9 mouse cellular contexts compared by ENCODE assay signal in the genomic region with DNA sequence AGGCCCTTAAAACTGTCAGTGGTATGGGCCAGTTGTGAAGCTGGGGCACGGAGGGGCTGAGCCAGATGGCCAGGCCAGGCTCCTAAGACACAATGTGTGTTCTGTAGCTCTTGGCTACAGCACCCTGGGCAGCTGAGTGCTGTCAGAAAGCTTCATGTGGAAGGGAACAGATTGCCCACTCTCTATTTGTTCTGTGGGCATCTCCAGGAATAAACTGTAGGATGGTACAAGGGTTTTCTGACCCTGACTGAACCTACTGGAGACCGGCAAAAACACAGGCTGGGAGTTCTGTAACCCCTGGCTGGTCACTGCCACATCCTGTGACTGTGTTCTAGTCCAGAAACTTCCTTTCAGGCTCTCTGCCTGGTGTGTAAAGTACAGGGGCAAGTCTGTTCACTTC. TPM values are rescaled to one million over a fixed set of nuclear protein-coding genes. Genes with fewer than 3 reads are reported as not detected.
A peak's percentile ranks its signal among the peaks of the same experiment; 100 is the strongest.
DNase-seq lines count a peak whose midpoint lies in the region; TF ChIP-seq lines count a peak whose summit lies in the region.
"Had no signal": no experiment of that assay in that cellular context is flagged by ENCODE, and none has a peak within 500 bp of the region (broad histone marks: within the 10 kb centered on the region; RNA-seq: fewer than 3 reads in every experiment).

No protein-coding gene starts in this region.

- no peak for TF ChIP-seq CTCF in brain, embryonic 14.5 days (IDR thresholded peaks at IDR 0.05; ENCODE audit: borderline replicate concordance, extremely low read depth, insufficient read depth, insufficient read length)

- DNase-seq in layer of hippocampus, adult 18-20 months (ENCODE audit: low spot score in 2 of 2): peak; percentile 17 to 51
- DNase-seq in layer of hippocampus, postnatal 25 days (ENCODE audit: extremely low spot score in 1 of 2, low spot score in 1 of 2): no peak
- DNase-seq in MN1 (ENCODE audit: low spot score): peak; percentile 34
- DNase-seq in brain, embryonic 14.5 days (ENCODE audit: low read depth): peak; percentile 17
- DNase-seq in cerebellum, adult 9-11 months: peak; percentile 66
- no peak for DNase-seq in right cerebral cortex, postnatal 4 days
- no peak for DNase-seq in left cerebral cortex, adult 11 months (ENCODE audit: low spot score)
- DNase-seq: heart, adult 2 months; lung, postnatal 10 days had no signal

- no peak for TF ChIP-seq POLR2A in brain, embryonic 14.5 days (IDR thresholded peaks at IDR 0.05; ENCODE audit: borderline replicate concordance, extremely low read depth, insufficient read depth, insufficient read length, poor library complexity, severe bottlenecking)

RNA-seq across cellular contexts. Expression of a gene that starts 14.6 kb away (rescaled TPM):
- total RNA-seq in layer of hippocampus, adult 18-20 months (2021): 10 to 100 TPM; 80.5 to 90.3 TPM
- total RNA-seq in layer of hippocampus, postnatal 25 days (2021): 100 to 1,000 TPM in 1 of 2 experiments, 10 to 100 TPM in 1; 96.6 to 102 TPM
- polyA plus RNA-seq in brain, embryonic 14.5 days (2012; rRNA removed): 18.5 and 19.5 TPM in 2 replicates

Comparison
In these comparisons a context has a peak if more than half of its experiments do, and no peak if none do; other contexts are left out.
1. DNase-seq: peak in layer of hippocampus, adult 18-20 months (2 of 2), MN1 (single experiment), brain, embryonic 14.5 days (single experiment) and cerebellum, adult 9-11 months (single experiment); none in layer of hippocampus, postnatal 25 days (0 of 2), right cerebral cortex, postnatal 4 days (single experiment) and left cerebral cortex, adult 11 months (single experiment).